ENCODE assay signal across 1 mouse cellular context in genomic region chr8:11555720-11556591, GRCm38 (mm10).
TF ChIP-seq lines count a peak whose summit lies in the region.

No protein-coding gene starts in this region.

TF ChIP-seq in CH12.LX, 34 proteins besides CTCF, POLR2A, EP300 and RAD21 (continued from another document):
- no peak for TF ChIP-seq ZKSCAN1 (IDR thresholded peaks at IDR 0.05; ENCODE audit: borderline replicate concordance, low read depth, low read length)
- peak; percentile 25 for TF ChIP-seq SIN3A (IDR thresholded peaks at IDR 0.05; ENCODE audit: low read length)
- TF ChIP-seq IRF4 (IDR thresholded peaks at IDR 0.05; ENCODE audit: low read depth, low read length): no peak; the same call in 1 of the 2 replicates
- 0 out of 2 replicates have a peak, but pooled peaks have one; percentile 52 for TF ChIP-seq MEF2A (IDR thresholded peaks at IDR 0.05; ENCODE audit: borderline replicate concordance, low read depth, low read length)
- TF ChIP-seq JUND (conservative IDR thresholded peaks at IDR 0.05; ENCODE audit: low read depth, low read length): no peak
- TF ChIP-seq ZNF384 (IDR thresholded peaks at IDR 0.05; ENCODE audit: low read depth, low read length): no peak; the same call in 1 of the 2 replicates
- peak; percentile 97 for TF ChIP-seq ZMIZ1 (IDR thresholded peaks at IDR 0.05; ENCODE audit: low read depth, low read length)
- TF ChIP-seq ZC3H11A (IDR thresholded peaks at IDR 0.05; ENCODE audit: low read depth, low read length): no peak
- TF ChIP-seq RCOR1 (conservative IDR thresholded peaks at IDR 0.05; ENCODE audit: low read depth, low read length): no peak
- peak; percentile 98 for TF ChIP-seq TBP (conservative IDR thresholded peaks at IDR 0.05; ENCODE audit: low read depth, low read length)
- peak; percentile 83; the same call in 1 of the 2 replicates for TF ChIP-seq MAZ (IDR thresholded peaks at IDR 0.05; ENCODE audit: low read depth, low read length)
- peak; percentile 98 for TF ChIP-seq NELFE (IDR thresholded peaks at IDR 0.05; ENCODE audit: low read depth, low read length)
- no peak for TF ChIP-seq USF2 (conservative IDR thresholded peaks at IDR 0.05; ENCODE audit: low read depth, low read length)
- TF ChIP-seq USF1 (IDR thresholded peaks at IDR 0.05; ENCODE audit: low read depth, low read length): no peak
- TF ChIP-seq BHLHE40 (IDR thresholded peaks at IDR 0.05; ENCODE audit: low read depth, low read length): peak; percentile 82
- TF ChIP-seq TCF12 (IDR thresholded peaks at IDR 0.05; ENCODE audit: low read depth, low read length): peak; percentile 83
- TF ChIP-seq E2F4 (IDR thresholded peaks at IDR 0.05; ENCODE audit: insufficient replicate concordance, low read depth, low read length): no peak
- peak; percentile 80 for TF ChIP-seq HCFC1 (IDR thresholded peaks at IDR 0.05; ENCODE audit: low read depth, low read length)
- TF ChIP-seq MXI1 (IDR thresholded peaks at IDR 0.05; ENCODE audit: low read depth, low read length): no peak; the same call in 1 of the 2 replicates
- TF ChIP-seq GABPA (IDR thresholded peaks at IDR 0.05; ENCODE audit: insufficient replicate concordance, low read depth, low read length): no peak
- TF ChIP-seq KAT2A (IDR thresholded peaks at IDR 0.05; ENCODE audit: insufficient replicate concordance, low read length): 0 out of 2 replicates have a peak, but pooled peaks have one; percentile 15
- peak; percentile 57; the same call in 1 of the 2 replicates for TF ChIP-seq POLR2AphosphoS2 (IDR thresholded peaks at IDR 0.05; ENCODE audit: low read depth, low read length)
- TF ChIP-seq JUN (IDR thresholded peaks at IDR 0.05; ENCODE audit: insufficient read depth, low read depth, low read length): no peak
